Mouse (Mus musculus) olfactory bulb, adult 2 months (tissue): Measurements from ENCODE around the gene Hsf5.

ENCODE experiments used
- CTCF ChIP-seq: fragments of 200-500 bp; IDR thresholded peaks from 2 replicates; pipeline ENCODE4 v1.5.1; 2012; ENCODE audit warnings: low read depth, mild to moderate bottlenecking, low read length, moderate library complexity; ENCODE audit not compliant: insufficient read depth
- POLR2A ChIP-seq: fragments of 200-500 bp; IDR thresholded peaks from 2 replicates; pipeline ENCODE4 v1.6.1; 2012; ENCODE audit warnings: mild to moderate bottlenecking, low read depth, low read length, moderate library complexity; ENCODE audit not compliant: insufficient read depth

DNA sequence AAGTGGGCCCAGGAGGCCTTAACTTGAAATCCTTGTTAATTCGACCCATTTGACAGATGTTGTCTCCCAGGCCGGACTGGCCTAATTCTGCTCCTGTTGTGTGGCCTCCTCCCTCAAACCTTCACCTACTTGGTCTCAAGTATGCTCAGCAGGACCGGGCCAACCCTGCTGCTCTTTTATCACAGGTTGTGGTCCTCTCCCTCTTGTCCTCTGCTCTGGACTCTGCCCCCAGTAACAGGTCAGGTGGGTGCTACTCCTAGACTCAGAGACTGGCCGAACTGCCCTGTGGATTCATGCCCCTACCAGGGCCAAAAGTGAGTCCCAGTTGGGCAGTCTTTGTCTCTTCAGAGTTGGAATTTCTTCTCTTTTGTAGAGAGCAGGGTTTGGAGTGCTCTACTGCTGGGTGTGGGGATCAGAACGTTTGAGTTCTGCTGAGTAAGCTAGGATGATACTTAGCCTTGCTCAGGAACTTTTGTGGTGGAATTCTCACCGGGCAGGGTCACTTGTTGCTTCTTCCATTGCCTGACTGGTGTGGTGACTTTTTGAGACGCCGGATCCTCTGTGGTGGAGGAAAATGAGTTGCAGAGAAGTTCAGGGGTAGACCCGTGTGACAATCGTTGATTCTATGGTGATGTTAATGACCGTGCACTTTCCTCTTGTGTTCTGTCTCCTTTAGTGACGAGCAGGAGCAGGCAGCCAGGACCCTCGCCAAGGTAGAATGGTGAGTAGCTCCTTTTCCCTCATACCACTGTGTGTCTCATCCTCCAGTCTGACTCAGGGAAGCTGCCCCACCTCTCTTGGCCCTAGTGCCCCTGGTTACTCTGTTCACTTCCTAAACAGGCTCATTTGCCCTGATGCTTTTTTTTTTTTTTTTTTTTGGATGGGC, 24.0 kb upstream of the Hsf5 start:
- TF ChIP-seq CTCF, result no peak
- no peak for TF ChIP-seq POLR2A
